Mouse (Mus musculus): Measurements from ENCODE around the gene Olfr774. TPM values are rescaled to one million over a fixed set of nuclear protein-coding genes. Genes with fewer than 3 reads are reported as not detected.

Gene Olfr774
- not detected for total RNA-seq (2023)

DNA sequence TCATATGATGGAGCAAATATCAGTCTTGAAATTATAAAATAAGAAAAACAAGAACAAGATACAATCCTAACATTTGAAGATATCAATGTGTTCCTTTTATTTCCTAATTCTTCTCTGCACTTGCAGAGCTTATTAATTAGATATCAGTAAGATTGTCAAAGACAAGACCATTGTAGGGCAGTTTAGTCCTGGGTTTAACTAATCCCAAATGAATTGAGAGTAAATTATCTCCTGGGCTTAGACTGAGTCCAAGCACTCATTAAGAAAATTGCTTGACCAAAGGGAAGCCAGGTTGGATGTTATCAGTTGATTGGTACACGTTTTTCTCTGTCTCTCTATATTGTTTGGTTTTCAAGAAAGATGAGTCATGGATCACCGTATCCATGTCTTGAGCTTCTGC, at the start of gene Olfr774:
Gene Olfr774 (plus strand): TSS at position 301 of the 400 bp plus-strand sequence.

DNA sequence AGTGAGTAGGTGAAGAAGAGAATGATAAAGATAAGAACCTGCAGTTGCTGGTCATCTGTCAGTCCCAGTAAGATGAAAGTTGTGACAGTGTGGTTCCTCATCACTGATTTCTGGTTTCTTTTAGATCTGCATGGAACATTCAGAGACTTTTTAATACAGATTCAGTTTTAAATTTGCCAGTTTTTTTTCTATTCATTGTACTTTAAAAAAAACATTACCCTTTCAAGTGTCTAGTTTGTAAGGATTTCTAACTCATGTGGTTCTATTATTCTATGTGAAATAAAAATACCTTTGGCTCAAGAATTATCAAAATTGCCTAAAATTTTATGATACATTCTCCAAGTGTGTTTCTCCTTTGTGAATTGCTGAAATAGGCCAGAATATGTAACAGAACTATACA, 48.7 kb upstream of the Olfr774 start, which contains the start of gene Olfr773:
Gene Olfr773 (minus strand): TSS at position 101 of the 400 bp plus-strand sequence.

GRCm38 (mm10) chr10:129248112-129248511, 12.1 kb downstream of the Olfr774 start, which contains the start of gene Olfr775:
Olfr775 (plus strand) TSS chr10:129248412.

DNA sequence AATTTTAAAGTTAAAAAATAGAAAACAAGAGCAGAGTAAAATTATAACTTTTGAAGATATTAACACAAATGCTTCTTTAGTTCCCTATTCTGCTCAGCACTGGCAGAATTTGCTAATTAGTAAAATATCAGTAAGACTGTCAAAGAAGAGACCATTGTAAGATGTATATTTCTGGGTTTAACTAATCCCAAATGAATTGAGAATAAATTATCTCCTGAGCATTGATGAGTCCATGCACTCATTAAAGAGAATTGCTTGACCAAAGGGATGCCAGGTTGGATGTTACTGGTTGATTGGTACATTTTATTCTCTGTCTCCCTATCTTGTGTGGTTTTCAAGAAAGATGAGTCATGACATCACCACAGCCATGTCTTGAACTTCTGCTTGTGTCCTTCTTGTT, 22.8 kb downstream of the Olfr774 start, which contains the start of gene Olfr776:
Gene Olfr776 (plus strand): TSS at position 301 of the 400 bp plus-strand sequence.

DNA sequence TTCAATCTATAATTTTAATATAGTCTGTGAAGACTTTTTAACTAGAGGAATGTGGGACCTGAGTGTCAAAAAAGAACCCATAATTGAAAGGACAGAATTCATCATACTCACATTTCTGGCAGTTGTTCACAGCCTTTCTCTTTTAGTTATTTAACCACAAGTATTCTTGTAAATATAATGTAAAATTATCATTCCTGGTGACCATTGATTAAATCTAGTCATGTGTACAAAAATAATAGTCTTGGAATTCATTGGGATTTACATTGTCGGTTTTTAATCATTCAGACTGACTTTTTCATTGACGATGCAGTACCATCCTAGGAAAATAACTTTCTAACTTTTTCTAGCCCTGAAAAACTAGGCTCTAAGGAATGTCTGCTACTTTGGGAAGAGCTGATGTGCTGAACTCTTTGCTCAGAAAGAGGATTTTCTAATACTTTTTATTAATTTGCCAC, 35.1 kb downstream of the Olfr774 start, which contains the start of gene Olfr777:
Gene Olfr777 (minus strand): TSS at position 405 of the 455 bp plus-strand sequence.

Other genes with a start within 250 kb of the Olfr774 start
- 1.7 TPM for gene Olfr9, start 246.8 kb upstream of the Olfr774 start, total RNA-seq (2023)
- 0.23 TPM for gene Olfr763, start 225.4 kb upstream of the Olfr774 start, total RNA-seq (2023)
- gene Olfr764-ps1, start 196.3 kb upstream of the Olfr774 start, total RNA-seq (2023): not detected
- gene Olfr765, start 186.2 kb upstream of the Olfr774 start, total RNA-seq (2023): not detected
- not detected for gene Olfr766-ps1, start 167.2 kb upstream of the Olfr774 start, total RNA-seq (2023)
- gene Olfr767, start 153.3 kb upstream of the Olfr774 start, total RNA-seq (2023): not detected
- gene Olfr768, start 136.8 kb upstream of the Olfr774 start, total RNA-seq (2023): not detected
- not detected for gene Olfr769, start 118.3 kb upstream of the Olfr774 start, total RNA-seq (2023)
- not detected for gene Olfr770, start 97.2 kb upstream of the Olfr774 start, total RNA-seq (2023)
- not detected for gene Olfr771, start 71.5 kb upstream of the Olfr774 start, total RNA-seq (2023)
- not detected for gene Olfr772, start 58.3 kb upstream of the Olfr774 start, total RNA-seq (2023)
- not detected for gene Olfr773, start 48.8 kb upstream of the Olfr774 start, total RNA-seq (2023)
- not detected for gene Olfr775, start 12.2 kb downstream of the Olfr774 start, total RNA-seq (2023)
- not detected for gene Olfr776, start 22.9 kb downstream of the Olfr774 start, total RNA-seq (2023)
- gene Olfr777, start 35.3 kb downstream of the Olfr774 start, total RNA-seq (2023): not detected
- not detected for gene Olfr780, start 81.9 kb downstream of the Olfr774 start, total RNA-seq (2023)
- not detected for gene Olfr781, start 92.7 kb downstream of the Olfr774 start, total RNA-seq (2023)
- gene Olfr782, start 112.6 kb downstream of the Olfr774 start, total RNA-seq (2023): not detected
- gene Olfr784, start 147.9 kb downstream of the Olfr774 start, total RNA-seq (2023): not detected
- not detected for gene Olfr785, start 169.2 kb downstream of the Olfr774 start, total RNA-seq (2023)
- gene Olfr786, start 191.1 kb downstream of the Olfr774 start, total RNA-seq (2023): not detected
- gene Olfr787, start 225.7 kb downstream of the Olfr774 start, total RNA-seq (2023): not detected
- gene Olfr788, start 234.8 kb downstream of the Olfr774 start, total RNA-seq (2023): not detected
- gene Olfr789, start 248.5 kb downstream of the Olfr774 start, total RNA-seq (2023): not detected

All from CD4-positive naive resting alpha-beta T cell, adult 76 days (primary cell).